Mouse (Mus musculus): ENCODE data around the gene Pdlim1.
A peak's percentile ranks its signal among the peaks of the same experiment; 100 is the strongest.

The Pdlim1 gene

GRCm38 (mm10) chr19:40271308-40271892 is at the start of gene Pdlim1:
Gene Pdlim1 (minus strand): TSS chr19:40271842.
- DNase-seq (ENCODE audit: inconsistent ontology term) = peak; percentile 89

- DNase-seq (ENCODE audit: inconsistent ontology term) = no peak
Observed at GRCm38 (mm10) chr19:40319199-40319598, 47.6 kb upstream of the Pdlim1 start.

DNA sequence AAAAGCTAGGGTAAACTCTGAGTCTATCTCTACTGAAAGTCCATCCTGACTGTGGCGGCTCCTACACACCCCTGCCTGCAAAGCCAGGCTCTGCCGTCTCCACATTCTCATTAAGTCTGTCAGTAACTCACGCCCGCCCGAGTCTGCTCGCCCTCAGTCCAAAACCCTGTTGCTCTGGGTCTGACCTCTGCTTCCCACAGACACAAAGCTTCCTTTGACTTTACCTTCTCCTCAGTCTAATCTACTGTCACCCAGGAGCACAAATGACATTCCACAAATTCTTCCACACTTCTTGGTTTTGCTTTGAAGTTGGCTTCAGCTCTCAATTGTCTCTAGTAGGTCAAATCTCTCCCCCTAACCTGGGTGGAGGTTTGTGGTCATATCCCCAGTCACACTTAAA is 46.9 kb upstream of the Pdlim1 start:
- peak; percentile 78 for DNase-seq (ENCODE audit: inconsistent ontology term)

DNA sequence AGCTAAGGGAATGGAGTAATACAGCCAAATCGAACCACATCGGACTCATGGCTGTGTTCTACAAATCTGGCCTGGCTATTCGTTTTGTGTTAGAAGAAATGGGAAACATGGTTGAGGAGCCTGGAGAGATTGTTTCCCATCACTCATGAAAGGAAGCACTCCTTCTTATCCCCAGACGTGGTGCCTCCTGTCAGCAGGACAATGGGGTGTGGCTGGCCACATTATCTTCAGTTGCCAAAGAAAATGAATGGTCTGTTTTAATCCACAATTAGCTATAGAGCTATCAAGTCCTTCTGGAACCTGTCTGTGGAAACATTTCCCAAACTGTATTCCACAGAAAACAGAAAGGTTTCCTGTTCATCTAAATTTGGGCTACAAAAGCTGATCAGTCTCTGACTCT is 45.4 kb upstream of the Pdlim1 start:
- DNase-seq (ENCODE audit: inconsistent ontology term) = no peak

DNA sequence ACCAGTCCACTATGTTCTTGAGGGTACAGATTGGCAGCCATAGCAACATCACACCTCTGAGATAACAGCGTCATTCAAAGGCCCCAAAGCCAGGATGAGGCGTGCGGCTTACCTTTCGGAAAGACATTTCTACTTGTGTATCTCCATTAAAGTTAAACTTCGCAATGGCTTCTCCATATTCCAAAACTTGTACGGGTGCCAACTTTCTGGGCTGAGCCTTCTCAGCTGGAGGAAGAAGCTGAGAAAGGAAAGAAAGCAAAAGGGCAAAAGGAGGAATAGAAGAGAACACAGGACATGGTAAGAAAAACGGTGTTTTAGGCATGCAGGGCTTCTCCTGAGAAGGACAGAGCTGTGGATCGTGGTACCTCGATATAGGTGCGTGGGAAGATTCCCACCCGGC is 42.6 kb upstream of the Pdlim1 start:
- DNase-seq (ENCODE audit: inconsistent ontology term) = no peak

- DNase-seq (ENCODE audit: inconsistent ontology term) = no peak
Observed at GRCm38 (mm10) chr19:40311631-40312030, 40.0 kb upstream of the Pdlim1 start.

GRCm38 (mm10) chr19:40310410-40311130 is 38.9 kb upstream of the Pdlim1 start:
- DNase-seq (ENCODE audit: inconsistent ontology term) = no peak

- no peak for DNase-seq (ENCODE audit: inconsistent ontology term)
Observed at GRCm38 (mm10) chr19:40309911-40310310, 38.3 kb upstream of the Pdlim1 start.

DNA sequence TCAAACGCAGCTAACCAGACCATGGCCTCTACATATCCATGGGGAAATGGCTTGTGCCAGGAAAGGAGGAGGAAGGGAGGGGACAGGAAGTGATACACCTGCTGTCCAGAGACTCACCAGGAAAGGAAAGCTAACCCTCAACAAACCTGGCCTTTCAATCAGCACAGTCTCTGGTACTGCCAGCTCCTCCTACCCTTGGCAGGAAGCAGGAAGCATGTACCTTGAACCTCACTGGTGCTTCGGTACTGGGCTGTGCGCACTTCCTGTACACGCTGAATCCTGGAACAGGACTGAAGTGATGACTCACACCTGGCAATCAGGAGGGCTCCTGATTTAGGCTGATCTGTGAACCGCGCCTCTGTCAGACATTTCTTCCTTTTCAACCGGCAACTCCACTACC is 35.9 kb upstream of the Pdlim1 start:
- DNase-seq (ENCODE audit: inconsistent ontology term) = no peak

- DNase-seq (ENCODE audit: inconsistent ontology term) = no peak
Observed at GRCm38 (mm10) chr19:40306631-40307030, 35.0 kb upstream of the Pdlim1 start.

DNA sequence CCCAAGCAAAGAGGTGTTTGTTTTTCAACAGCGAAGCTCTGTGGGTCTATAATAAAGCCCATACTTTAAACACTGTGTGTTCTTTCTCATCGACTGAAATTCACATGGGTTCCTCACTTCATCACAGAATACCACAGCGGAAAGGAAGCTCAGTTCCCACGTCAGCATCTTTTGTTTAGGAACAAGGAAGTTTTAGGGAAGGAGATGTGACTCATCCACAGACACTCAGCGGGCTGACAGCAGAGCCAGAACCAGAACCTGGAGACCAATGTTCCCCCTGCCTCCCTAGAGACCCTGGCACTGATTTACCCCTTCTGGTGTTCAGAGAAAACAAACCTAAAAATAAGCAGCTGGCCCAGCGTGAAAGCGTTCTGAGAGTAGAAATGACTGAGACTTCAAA is 33.8 kb upstream of the Pdlim1 start:
- no peak for DNase-seq (ENCODE audit: inconsistent ontology term)

GRCm38 (mm10) chr19:40302916-40303315 is 31.3 kb upstream of the Pdlim1 start:
- DNase-seq (ENCODE audit: inconsistent ontology term) = no peak

DNA sequence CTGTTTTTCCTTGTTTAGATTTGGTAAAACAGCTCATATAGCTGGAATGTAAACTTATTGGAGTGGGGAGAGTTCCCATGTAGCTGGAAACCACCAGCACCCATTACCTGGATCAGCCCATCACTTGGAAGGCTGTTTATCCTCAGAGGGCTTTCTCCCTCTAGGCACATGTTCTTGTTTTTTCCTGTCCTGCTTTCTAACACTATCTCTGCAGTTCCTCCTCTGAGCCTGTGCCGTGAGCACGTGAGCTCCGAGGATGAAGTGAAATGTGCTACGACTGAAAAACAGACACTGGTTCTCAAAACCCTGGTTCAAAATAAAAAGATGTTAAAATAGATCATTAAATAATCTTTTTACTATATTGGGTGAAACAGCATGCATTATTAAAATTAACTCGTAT is 30.8 kb upstream of the Pdlim1 start:
- DNase-seq (ENCODE audit: inconsistent ontology term) = no peak

GRCm38 (mm10) chr19:40299983-40300759 is 28.5 kb upstream of the Pdlim1 start:
- DNase-seq (ENCODE audit: inconsistent ontology term) = no peak

GRCm38 (mm10) chr19:40299182-40299581 is 27.5 kb upstream of the Pdlim1 start:
- no peak for DNase-seq (ENCODE audit: inconsistent ontology term)

- no peak for DNase-seq (ENCODE audit: inconsistent ontology term)
Observed at GRCm38 (mm10) chr19:40298574-40298973, 26.9 kb upstream of the Pdlim1 start.

- DNase-seq (ENCODE audit: inconsistent ontology term) = peak; percentile 19
Observed at GRCm38 (mm10) chr19:40297798-40298144, 26.1 kb upstream of the Pdlim1 start.

GRCm38 (mm10) chr19:40297078-40297797 is 25.6 kb upstream of the Pdlim1 start:
- DNase-seq (ENCODE audit: inconsistent ontology term) = no peak

GRCm38 (mm10) chr19:40294231-40294630 is 22.6 kb upstream of the Pdlim1 start:
- DNase-seq (ENCODE audit: inconsistent ontology term) = no peak

GRCm38 (mm10) chr19:40293791-40294190 is 22.1 kb upstream of the Pdlim1 start:
- no peak for DNase-seq (ENCODE audit: inconsistent ontology term)

GRCm38 (mm10) chr19:40290099-40290724 is 18.6 kb upstream of the Pdlim1 start:
- no peak for DNase-seq (ENCODE audit: inconsistent ontology term)

DNA sequence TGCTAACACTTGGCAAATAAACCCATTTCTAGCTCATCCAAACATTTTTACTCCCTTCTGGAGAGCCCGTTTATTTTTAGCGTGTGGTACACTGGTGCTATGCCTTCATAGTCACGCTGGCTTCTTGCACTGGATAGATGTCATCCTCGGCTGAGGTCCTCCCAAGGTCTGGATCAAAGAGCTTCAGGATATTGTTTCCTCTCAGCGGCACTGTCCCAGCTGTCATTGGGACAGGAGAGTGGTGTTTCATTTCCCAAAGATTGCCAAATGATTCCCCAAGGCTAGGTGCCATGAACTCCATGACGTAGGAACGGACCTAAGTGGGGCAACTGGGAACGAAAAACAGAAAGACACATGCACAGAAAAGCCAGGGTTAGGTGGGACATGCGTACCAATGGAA is 16.8 kb upstream of the Pdlim1 start:
- DNase-seq (ENCODE audit: inconsistent ontology term) = no peak
